Mouse (Mus musculus): ENCODE data around the gene Nup205. TPM values are rescaled to one million over a fixed set of nuclear protein-coding genes. Genes with fewer than 3 reads are reported as not detected.
A peak's percentile ranks its signal among the peaks of the same experiment; 100 is the strongest.
"Not testable (repeated sequence)": the region's sequence is repeated elsewhere in the genome, so short reads cannot be mapped to it uniquely, and the experiment has no call there.

Nup205 gene
- polyA plus RNA-seq, 1 experiment: 67.7 TPM

DNA sequence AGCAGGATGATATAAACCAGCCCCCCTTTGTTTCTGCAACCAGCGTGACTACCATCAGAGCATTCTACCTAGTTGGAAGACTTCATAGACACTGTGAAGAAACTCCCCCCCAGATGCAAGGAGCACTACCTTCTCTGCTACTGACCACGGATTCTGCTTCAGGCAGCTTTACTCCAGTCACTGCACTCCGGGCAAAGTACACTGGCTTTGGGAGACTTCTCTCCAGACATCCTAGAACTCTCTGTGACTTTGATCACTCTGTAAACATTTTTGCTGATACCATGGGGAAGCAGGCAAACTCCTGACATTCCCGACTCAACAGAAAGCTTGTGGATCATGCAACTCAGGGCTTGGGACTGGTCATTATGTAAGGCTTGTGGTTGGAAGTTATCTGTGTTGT, 8.0 kb upstream of the Nup205 start:
- TF ChIP-seq CTCF (IDR thresholded peaks at IDR 0.05; ENCODE audit: borderline replicate concordance, insufficient read depth, low read length): no peak
- TF ChIP-seq POLR2A (IDR thresholded peaks at IDR 0.05; ENCODE audit: low read depth, low read length): no peak
- Histone ChIP-seq H3K4me1 (ENCODE audit: control insufficient read depth, insufficient read depth, low read length) (no peaks in the 10 kb centered on the region), H3K27ac (ENCODE audit: insufficient read depth, low read length) (no peak overlapping the region), H3K4me3 (ENCODE audit: insufficient read depth, low read length) (no peak overlapping the region)

DNA sequence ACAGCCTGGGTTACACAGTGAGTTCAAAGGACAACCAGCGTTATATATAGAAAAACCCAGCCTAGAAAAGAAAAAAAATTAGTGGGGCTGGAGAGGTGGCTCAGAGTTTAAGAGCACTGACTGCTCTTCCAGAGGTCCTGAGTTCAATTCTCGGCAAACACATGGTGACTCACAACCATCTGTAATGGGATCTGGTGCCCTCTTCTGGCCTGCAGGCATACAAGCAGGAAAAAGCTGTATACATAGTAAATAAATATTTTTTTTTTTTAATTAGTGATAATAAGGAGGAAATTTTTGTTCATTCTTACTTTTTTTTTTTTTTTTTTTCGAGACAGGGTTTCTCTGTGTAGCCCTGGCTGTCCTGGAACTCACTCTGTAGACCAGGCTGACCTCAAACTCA, 5.2 kb upstream of the Nup205 start:
- H3K27ac ChIP-seq (ENCODE audit: insufficient read depth, low read length); H3K4me3 ChIP-seq (ENCODE audit: insufficient read depth, low read length); H3K4me1 ChIP-seq (ENCODE audit: control insufficient read depth, insufficient read depth, low read length): not testable (repeated sequence)

DNA sequence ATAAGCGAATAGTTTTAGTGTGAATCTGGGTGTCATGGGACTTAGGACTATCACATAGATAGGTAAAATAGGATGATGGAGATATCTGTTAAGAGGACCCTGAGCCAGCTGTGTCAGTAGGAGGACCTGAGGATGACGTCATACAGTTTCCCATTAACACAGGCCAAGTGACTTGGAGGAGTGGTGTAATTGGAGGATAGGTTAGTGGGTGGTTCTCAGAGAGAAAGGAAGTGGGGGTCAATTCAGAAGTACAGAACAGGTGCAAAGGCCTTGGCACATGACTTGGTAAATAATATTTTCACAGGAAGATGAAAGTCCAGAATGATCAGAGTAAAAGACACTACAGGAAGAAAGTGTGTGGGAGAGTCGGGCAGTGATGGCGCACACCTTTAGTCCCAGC, 4.0 kb upstream of the Nup205 start:
- Histone ChIP-seq H3K4me3 (ENCODE audit: insufficient read depth, low read length) (no peak overlapping the region), H3K4me1 (ENCODE audit: control insufficient read depth, insufficient read depth, low read length) (no peaks in the 10 kb centered on the region), H3K27ac (ENCODE audit: insufficient read depth, low read length) (no peak overlapping the region)
- no peak for TF ChIP-seq CTCF (IDR thresholded peaks at IDR 0.05; ENCODE audit: borderline replicate concordance, insufficient read depth, low read length)
- no peak for TF ChIP-seq POLR2A (IDR thresholded peaks at IDR 0.05; ENCODE audit: low read depth, low read length)

DNA sequence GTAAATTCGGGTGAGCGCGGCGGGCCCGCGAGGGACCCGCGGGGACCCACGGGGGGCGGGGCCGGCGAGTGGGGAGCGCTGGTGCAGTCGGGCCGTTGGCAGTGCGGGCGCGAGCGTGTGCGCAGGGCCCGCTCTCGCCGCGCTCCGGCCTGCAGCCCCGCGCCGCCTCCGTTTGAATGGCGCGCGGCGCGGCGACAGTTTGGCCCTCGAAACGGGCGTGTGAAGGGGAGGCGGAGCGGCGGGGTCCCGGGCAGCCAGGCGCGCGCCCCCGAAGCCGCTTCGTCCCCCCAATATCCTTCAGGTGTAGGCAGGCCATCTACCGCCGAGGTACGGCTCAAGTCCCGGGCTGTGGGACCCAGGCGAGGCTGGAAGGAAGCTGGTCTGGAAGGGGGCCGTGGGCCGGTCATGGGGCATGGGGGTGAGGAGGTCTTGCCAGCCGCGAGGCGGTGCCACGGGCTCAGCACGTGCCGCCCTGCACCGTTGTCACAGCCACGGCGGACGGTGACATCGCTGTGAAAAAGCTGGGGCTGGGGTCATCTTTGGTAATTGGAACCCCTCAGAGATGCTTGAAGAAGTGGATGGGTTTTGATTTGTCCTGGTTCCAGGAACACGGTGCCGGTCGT, 540 bp downstream of the Nup205 start:
- Histone ChIP-seq H3K4me3 (ENCODE audit: insufficient read depth, low read length) (peak overlapping the region; percentile 66), H3K4me1 (ENCODE audit: control insufficient read depth, insufficient read depth, low read length) (no peaks in the 10 kb centered on the region), H3K27ac (ENCODE audit: insufficient read depth, low read length) (peak overlapping the region; percentile 69; the same call in 1 of the 2 replicates)
- no peak for TF ChIP-seq POLR2A (IDR thresholded peaks at IDR 0.05; ENCODE audit: low read depth, low read length)
- no peak for TF ChIP-seq CTCF (IDR thresholded peaks at IDR 0.05; ENCODE audit: borderline replicate concordance, insufficient read depth, low read length)

DNA sequence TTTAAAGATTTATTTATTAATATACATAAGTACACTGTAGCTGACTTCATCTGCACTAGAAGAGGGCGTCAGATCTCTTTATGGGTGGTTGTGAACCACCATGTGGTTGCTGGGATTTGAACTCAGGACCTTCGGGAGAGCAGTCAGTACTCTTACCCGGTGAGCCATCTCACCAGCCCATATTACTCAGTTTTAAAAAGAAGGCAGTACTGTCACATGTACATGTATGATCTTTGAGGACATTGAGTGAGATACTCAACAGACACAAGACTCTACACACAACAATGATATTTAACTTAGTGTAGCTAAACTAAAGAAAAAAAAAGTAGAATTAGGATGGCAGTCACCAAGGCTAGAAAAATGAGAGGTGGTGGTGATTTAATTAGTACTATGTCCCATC, 2.1 kb downstream of the Nup205 start:
- not testable (repeated sequence) for H3K27ac ChIP-seq (ENCODE audit: insufficient read depth, low read length); H3K4me1 ChIP-seq (ENCODE audit: control insufficient read depth, insufficient read depth, low read length); H3K4me3 ChIP-seq (ENCODE audit: insufficient read depth, low read length)

DNA sequence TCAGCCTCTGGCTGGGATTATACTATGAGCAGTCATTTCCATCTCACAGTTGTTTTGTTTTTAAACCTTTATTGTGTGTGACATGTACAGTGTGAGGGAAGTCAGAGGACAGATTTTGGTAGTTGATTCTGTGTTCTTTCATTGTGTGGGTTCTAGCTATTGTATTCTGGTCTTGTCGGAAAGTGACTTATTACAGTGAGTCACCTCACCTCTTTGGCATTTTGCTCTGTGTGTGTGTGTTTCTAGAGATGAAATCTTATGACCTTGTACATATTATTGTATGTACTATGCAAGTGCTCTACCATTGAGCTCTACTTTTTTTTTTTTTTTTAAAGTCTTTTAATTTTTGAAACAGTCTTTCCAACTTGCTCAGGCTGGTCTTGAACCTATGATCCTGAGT, 7.6 kb downstream of the Nup205 start:
- Histone ChIP-seq H3K4me3 (ENCODE audit: insufficient read depth, low read length) (no peak overlapping the region), H3K27ac (ENCODE audit: insufficient read depth, low read length) (no peak overlapping the region), H3K4me1 (ENCODE audit: control insufficient read depth, insufficient read depth, low read length) (no peaks in the 10 kb centered on the region; the same call in 1 of the 2 replicates)
- TF ChIP-seq POLR2A (IDR thresholded peaks at IDR 0.05; ENCODE audit: low read depth, low read length) (no peak), CTCF (IDR thresholded peaks at IDR 0.05; ENCODE audit: borderline replicate concordance, insufficient read depth, low read length) (no peak)

DNA sequence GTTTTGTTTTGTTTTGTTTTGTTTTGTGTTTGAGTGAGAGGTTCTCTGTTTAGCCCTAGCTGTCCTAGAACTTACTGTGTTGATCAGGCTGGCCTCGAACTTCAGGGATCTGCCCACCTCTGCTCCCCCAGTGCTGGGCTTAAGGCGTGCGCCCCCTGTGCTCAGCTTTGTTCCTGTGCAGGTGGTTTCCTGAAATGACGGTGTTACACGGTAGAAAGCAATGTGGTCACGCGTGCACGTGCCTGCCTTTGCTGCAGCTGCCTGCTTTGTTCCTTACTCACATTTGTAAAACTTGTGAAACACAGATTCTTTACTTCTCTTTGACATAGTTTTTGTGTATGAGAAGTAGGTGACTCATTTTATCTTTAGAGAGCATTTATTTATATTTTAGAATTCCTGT, 14.0 kb downstream of the Nup205 start:
- Histone ChIP-seq H3K4me1 (ENCODE audit: control insufficient read depth, insufficient read depth, low read length) (no peaks in the 10 kb centered on the region), H3K27ac (ENCODE audit: insufficient read depth, low read length) (no peak overlapping the region), H3K4me3 (ENCODE audit: insufficient read depth, low read length) (no peak overlapping the region)
- TF ChIP-seq POLR2A (IDR thresholded peaks at IDR 0.05; ENCODE audit: low read depth, low read length) (no peak), CTCF (IDR thresholded peaks at IDR 0.05; ENCODE audit: borderline replicate concordance, insufficient read depth, low read length) (no peak)

DNA sequence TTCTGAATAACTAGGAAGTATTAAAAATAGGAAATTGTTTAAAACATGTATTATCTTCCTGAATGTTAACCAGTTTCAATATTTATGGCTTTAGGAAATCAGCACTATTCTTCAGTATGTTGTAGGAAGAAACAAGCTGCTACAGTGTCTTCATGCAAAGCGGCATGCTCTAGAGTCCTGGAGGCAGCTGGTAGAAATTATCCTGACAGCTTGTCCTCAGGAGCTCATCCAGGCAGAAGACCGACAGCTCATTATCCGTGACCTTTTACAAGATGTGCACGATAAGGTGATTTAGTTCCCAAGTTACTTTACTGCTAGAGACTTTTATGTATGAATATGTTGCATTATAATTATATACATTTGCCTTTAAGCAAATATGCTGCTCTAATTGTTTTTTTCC, 48.5 kb downstream of the Nup205 start:
- TF ChIP-seq CTCF (IDR thresholded peaks at IDR 0.05; ENCODE audit: borderline replicate concordance, insufficient read depth, low read length) (no peak), POLR2A (IDR thresholded peaks at IDR 0.05; ENCODE audit: low read depth, low read length) (no peak)
- no peak overlapping the region for H3K4me3 ChIP-seq (ENCODE audit: insufficient read depth, low read length)
- no peaks in the 10 kb centered on the region for H3K4me1 ChIP-seq (ENCODE audit: control insufficient read depth, insufficient read depth, low read length)
- no peak overlapping the region for H3K27ac ChIP-seq (ENCODE audit: insufficient read depth, low read length)

DNA sequence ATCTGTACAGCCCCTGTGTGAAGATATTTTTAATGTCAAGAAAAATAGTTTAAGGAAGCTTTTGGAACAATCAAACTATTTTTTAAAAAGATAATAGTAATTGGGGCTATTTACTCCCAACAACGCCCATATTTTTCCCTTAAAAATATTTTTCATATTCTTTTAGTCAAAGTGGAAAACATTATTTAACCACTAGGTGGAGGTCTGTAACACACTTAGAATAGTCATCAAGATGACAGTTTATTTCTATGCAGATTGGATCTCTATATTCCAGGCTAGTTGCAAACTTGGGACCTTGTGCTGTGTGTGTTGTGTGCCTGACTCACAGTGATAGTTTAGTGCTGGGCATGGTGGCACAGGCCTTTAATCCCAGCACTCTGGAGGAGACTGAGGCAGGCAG, 52.2 kb downstream of the Nup205 start:
- TF ChIP-seq POLR2A (IDR thresholded peaks at IDR 0.05; ENCODE audit: low read depth, low read length) (no peak), CTCF (IDR thresholded peaks at IDR 0.05; ENCODE audit: borderline replicate concordance, insufficient read depth, low read length) (no peak)
- H3K4me1 ChIP-seq (ENCODE audit: control insufficient read depth, insufficient read depth, low read length): no peaks in the 10 kb centered on the region
- H3K4me3 ChIP-seq (ENCODE audit: insufficient read depth, low read length): no peak overlapping the region
- H3K27ac ChIP-seq (ENCODE audit: insufficient read depth, low read length): no peak overlapping the region

DNA sequence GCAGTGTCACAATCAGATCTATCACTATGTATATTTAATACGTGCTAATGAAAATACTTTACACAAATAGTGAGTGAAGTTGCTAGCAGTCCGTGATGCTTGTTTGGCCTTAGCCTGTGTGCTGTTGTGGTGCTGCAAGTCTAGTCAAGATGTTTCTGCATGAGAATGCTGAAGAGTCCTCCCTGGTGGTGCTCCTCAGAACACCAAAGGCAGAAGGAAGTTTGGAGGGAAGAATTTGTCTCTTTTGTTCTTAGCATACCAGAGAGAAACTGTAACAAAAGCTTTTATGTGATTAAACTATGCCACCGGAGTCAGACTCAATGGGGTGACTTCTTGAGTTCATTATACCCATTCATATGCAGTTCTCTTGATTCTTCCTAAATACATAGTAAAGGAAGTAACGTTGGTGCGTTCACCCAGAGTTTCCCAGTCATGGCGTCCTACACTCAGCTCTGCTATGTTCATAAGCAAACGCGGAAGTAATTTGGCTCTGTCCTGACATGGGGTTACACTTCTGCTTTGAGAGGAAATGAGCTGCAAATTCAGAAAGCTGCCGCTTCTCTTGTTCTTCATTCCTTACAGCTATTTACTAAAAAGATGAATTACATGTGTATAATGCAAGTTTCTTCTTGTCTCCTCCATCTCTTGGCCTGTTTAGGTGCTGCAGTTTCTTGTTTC, 59.0 kb downstream of the Nup205 start:
- TF ChIP-seq POLR2A (IDR thresholded peaks at IDR 0.05; ENCODE audit: low read depth, low read length): no peak
- TF ChIP-seq CTCF (IDR thresholded peaks at IDR 0.05; ENCODE audit: borderline replicate concordance, insufficient read depth, low read length): no peak
- Histone ChIP-seq H3K27ac (ENCODE audit: insufficient read depth, low read length) (no peak overlapping the region), H3K4me1 (ENCODE audit: control insufficient read depth, insufficient read depth, low read length) (no peaks in the 10 kb centered on the region), H3K4me3 (ENCODE audit: insufficient read depth, low read length) (no peak overlapping the region)

DNA sequence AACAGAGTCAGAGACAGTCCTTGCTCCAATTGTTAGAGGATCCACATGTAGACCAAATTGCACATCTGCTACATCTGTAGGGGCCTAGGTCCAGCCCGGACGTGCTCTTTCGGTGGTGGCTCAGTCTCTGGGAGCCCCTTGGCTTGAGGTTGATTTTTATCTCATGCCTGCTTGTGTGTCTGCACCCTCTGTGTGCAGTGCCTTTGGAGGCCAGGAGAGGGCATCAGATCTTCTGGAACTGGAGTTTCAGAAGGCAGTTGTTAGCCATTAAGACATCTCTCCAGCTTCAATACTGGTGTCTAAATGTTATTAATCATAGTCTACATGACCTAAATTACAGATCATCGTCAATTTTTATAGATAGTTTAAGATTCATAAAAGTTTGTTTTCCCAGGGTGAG, 66.0 kb downstream of the Nup205 start:
- no peak for TF ChIP-seq CTCF (IDR thresholded peaks at IDR 0.05; ENCODE audit: borderline replicate concordance, insufficient read depth, low read length)
- no peak for TF ChIP-seq POLR2A (IDR thresholded peaks at IDR 0.05; ENCODE audit: low read depth, low read length)
- H3K27ac ChIP-seq (ENCODE audit: insufficient read depth, low read length): no peak overlapping the region
- H3K4me3 ChIP-seq (ENCODE audit: insufficient read depth, low read length): no peak overlapping the region
- no peaks in the 10 kb centered on the region for H3K4me1 ChIP-seq (ENCODE audit: control insufficient read depth, insufficient read depth, low read length)
